ENCODE assay signal across 10 mouse cellular contexts in the genomic region with DNA sequence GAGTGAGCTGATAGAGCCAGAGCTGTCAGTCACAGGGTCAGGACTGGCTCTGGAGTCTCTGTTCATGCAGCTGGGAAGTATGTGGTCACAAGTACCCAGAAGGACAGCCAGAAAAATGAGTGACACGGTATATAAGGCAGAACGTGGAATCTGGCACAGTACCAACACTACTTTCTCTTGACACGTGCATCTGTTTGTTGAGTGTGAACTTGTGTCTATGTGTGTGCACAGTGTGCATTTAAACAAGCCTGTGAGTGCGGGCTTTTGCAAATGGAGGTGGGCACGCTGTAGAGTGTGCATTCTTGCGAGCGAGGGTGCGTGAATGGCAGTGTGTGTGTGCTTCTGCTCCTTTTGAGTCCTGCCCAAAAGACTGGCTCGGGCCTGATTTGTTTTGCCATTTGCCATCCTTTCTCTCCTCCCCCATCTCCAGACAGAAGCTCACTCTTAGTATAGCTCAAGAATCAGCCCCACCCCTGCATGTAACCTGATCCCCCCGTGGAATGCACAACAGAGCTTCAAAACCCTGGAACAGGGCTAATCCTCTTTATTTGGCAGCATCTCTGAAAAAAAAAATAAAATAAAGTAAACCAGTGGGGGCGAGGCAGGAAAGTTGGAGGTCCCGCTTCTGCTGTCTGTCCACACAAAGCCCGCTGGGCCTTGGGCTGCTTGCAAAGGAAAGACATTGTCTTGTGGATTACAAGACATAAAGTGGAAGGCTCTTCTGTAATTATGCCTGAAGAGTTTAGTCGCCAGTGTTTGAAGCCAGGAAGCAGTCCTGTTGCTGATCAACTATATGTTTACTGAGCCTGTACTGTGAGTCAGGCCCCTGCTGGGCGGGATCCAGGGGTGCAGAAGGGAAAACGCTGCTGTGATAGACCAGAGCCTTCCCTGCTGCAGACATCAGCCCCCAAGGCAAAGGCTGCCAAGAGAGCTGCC. TPM values are rescaled to one million over a fixed set of nuclear protein-coding genes. Genes with fewer than 3 reads are reported as not detected.
DNase-seq lines count a peak whose midpoint lies in the region; ATAC-seq and TF ChIP-seq lines count a peak whose summit lies in the region.
"Had no signal": no experiment of that assay in that cellular context is flagged by ENCODE, and none has a peak within 500 bp of the region (broad histone marks: within the 10 kb centered on the region; RNA-seq: fewer than 3 reads in every experiment).

No protein-coding gene starts in this region.

- no peak overlapping the region for H3ac ChIP-seq in C2C12 (ENCODE audit: control insufficient read depth, insufficient read length, low read depth)

- no peaks in the 10 kb centered on the region for H3K9me3 ChIP-seq in limb, embryonic 13.5 days

- H3K4me3 ChIP-seq in C2C12 (ENCODE audit: insufficient read depth, poor library complexity, severe bottlenecking): no peak overlapping the region
- no peak overlapping the region for H3K4me3 ChIP-seq in embryonic fibroblast, embryonic 13.5 days (ENCODE audit: insufficient read depth, low read length)
- H3K4me3 ChIP-seq in limb, embryonic 13.5 days: no peak overlapping the region

- ATAC-seq in limb, embryonic 13.5 days (ENCODE audit: low FRiP score, low read depth): peak; percentile 93

- no peaks in the 10 kb centered on the region for H3K27me3 ChIP-seq in C2C12 (ENCODE audit: control insufficient read depth, insufficient read depth, insufficient read length)
- no peaks in the 10 kb centered on the region for H3K27me3 ChIP-seq in limb, embryonic 13.5 days

- no peak for TF ChIP-seq CTCF in C2C12 (IDR thresholded peaks at IDR 0.05; ENCODE audit: control insufficient read depth, insufficient read depth, insufficient read length)
- TF ChIP-seq CTCF in embryonic fibroblast, embryonic 13.5 days (IDR thresholded peaks at IDR 0.05; ENCODE audit: borderline replicate concordance, insufficient read depth, low read length): no peak

- peak; percentile 25 for DNase-seq in gastrocnemius, postnatal 14 days
- DNase-seq in gastrocnemius, adult 8-10 months (ENCODE audit: low spot score in 2 of 2): no peak
- peak; percentile 29 for DNase-seq in ovary, postnatal 36 days (ENCODE audit: low spot score)
- DNase-seq in thymus, postnatal 4 days: no peak
- no peak for DNase-seq in right cerebral cortex, postnatal 36 days (ENCODE audit: low spot score in 2 of 2)

- peak overlapping the region; percentile 41 for H3K4me2 ChIP-seq in limb, embryonic 13.5 days (replicated peaks)

- 5% methylated on average over 16 of the region's 16 CpGs for WGBS in limb, embryonic 13.5 days

- H3K36me3 ChIP-seq in C2C12 (ENCODE audit: control insufficient read depth, insufficient read depth): no peaks in the 10 kb centered on the region
- H3K36me3 ChIP-seq in limb, embryonic 13.5 days: no peaks in the 10 kb centered on the region

- no peaks in the 10 kb centered on the region for H3K79me2 ChIP-seq in C2C12 (ENCODE audit: control insufficient read depth, insufficient read depth)

- peak overlapping the region; percentile 81 for H3K27ac ChIP-seq in embryonic fibroblast, embryonic 13.5 days (ENCODE audit: insufficient read depth, low read length)
- peak overlapping the region; percentile 86 for H3K27ac ChIP-seq in limb, embryonic 13.5 days
- H3K27ac ChIP-seq: macrophage had no signal

- H3K79me3 ChIP-seq in C2C12 (ENCODE audit: low read depth): no peaks in the 10 kb centered on the region

- intact Hi-C loops in gastrocnemius, postnatal 14 days (cut with DNase I; ENCODE audit: low total_unique reads): no loop called here

- peaks cover 16% of the 10 kb centered on the region; the same call in 1 of the 2 replicates for H3K4me1 ChIP-seq in embryonic fibroblast, embryonic 13.5 days (ENCODE audit: control insufficient read depth, insufficient read depth, low read length)
- peaks cover 30% of the 10 kb centered on the region for H3K4me1 ChIP-seq in limb, embryonic 13.5 days

- H3K9ac ChIP-seq in limb, embryonic 13.5 days: peak overlapping the region; percentile 39

- no peak for TF ChIP-seq POLR2A in embryonic fibroblast, embryonic 13.5 days (IDR thresholded peaks at IDR 0.05; ENCODE audit: low read depth, low read length)

TF ChIP-seq in C2C12, 6 proteins besides CTCF, POLR2A, EP300 and RAD21:
- TF ChIP-seq USF1 (IDR thresholded peaks at IDR 0.05; ENCODE audit: low read depth) (no peak), MAX (IDR thresholded peaks at IDR 0.05) (peak; percentile 65), MYOD1 (IDR thresholded peaks at IDR 0.05; ENCODE audit: control insufficient read depth, insufficient read length, low read depth) (peak; percentile 9), CEBPB (IDR thresholded peaks at IDR 0.05; ENCODE audit: low read depth) (no peak)
TF ChIP-seq in C2C12: peak in this region for 2.

RNA-seq across cellular contexts. Expression of gene Tns3, which starts 28.5 kb away (rescaled TPM):
- 10 to 100 TPM; 10.9 to 12.1 TPM for total RNA-seq in gastrocnemius, postnatal 14 days (2021)
- total RNA-seq in gastrocnemius, adult 8-10 months (2022): 1 to 10 TPM; 4.4 to 8.4 (median 6.1) TPM
- polyA plus RNA-seq in C2C12 (2012; fragmentation: generic; extraction: Trizol): 57.4 TPM
- 96.5 and 113 TPM in 2 replicates for polyA plus RNA-seq in embryonic fibroblast, embryonic 13.5 days (2011; ENCODE audit: insufficient read length, low read depth, missing spikeins)
- polyA plus RNA-seq in limb, embryonic 13.5 days (2015; fragmentation: Nextera tagmentation; extraction: Ambion mirVana): 42.9 and 45.3 TPM in 2 replicates
- total RNA-seq: MEL had no signal

Comparison
In these comparisons a context has a peak if more than half of its experiments do, and no peak if none do; other contexts are left out.
1. DNase-seq: peak in gastrocnemius, postnatal 14 days (single experiment) and ovary, postnatal 36 days (single experiment); none in gastrocnemius, adult 8-10 months (0 of 2), thymus, postnatal 4 days (single experiment) and right cerebral cortex, postnatal 36 days (0 of 2).